Comparison of ENCODE assay signal across 26 mouse cellular contexts in the genomic region with DNA sequence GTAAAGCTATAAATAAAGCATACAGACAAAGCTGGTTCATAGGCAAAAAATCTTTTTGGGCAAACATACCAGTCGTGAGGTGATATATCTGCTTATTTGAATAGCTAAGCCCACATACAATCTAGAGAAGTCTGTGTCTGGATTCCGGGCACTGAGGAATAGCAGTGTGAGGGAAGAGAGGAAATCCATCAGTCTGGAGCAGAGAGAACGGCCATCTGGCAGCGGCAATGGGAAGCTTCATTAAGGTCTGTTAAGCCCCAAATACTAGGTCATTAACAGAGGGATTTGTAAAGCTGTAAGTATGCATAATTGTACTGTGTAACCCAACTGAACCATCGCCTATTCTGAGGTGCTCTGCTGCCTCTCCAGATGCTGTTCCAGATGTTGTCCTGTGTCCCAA.
DNase-seq lines count a peak whose midpoint lies in the region; ATAC-seq and TF ChIP-seq lines count a peak whose summit lies in the region.
"Had no signal": no experiment of that assay in that cellular context is flagged by ENCODE, and none has a peak within 500 bp of the region (broad histone marks: within the 10 kb centered on the region; RNA-seq: fewer than 3 reads in every experiment).

No protein-coding gene starts in this region.

- H3K4me2 ChIP-seq in hindbrain, embryonic 15.5 days = no peak overlapping the region
- H3K4me2 ChIP-seq: embryonic facial prominence, embryonic 13.5 days; forebrain, embryonic 15.5 days; heart, embryonic 11.5 days; intestine, embryonic 15.5 days; limb, embryonic 12.5 days; liver, embryonic 11.5 days; midbrain, embryonic 13.5 days; stomach, embryonic 15.5 days had no signal

- no peak for TF ChIP-seq CTCF in heart, adult 2 months (IDR thresholded peaks at IDR 0.05)

- no peak overlapping the region for H3K9ac ChIP-seq in hindbrain, embryonic 15.5 days
- H3K9ac ChIP-seq in heart, adult 2 months (ENCODE audit: low read depth, low read length) = no peak overlapping the region
- H3K9ac ChIP-seq: embryonic facial prominence, embryonic 13.5 days; forebrain, embryonic 15.5 days; intestine, embryonic 15.5 days; limb, embryonic 12.5 days; liver, postnatal 0 days; midbrain, embryonic 13.5 days; stomach, embryonic 15.5 days had no signal

- ATAC-seq in hindbrain, embryonic 15.5 days (ENCODE audit: low FRiP score, low read depth) = no peak
- ATAC-seq: forebrain, embryonic 15.5 days; intestine, embryonic 15.5 days; liver, postnatal 0 days; lung, postnatal 0 days; midbrain, embryonic 13.5 days; Patski had no signal

- TF ChIP-seq POLR2A in heart, adult 2 months (IDR thresholded peaks at IDR 0.05; ENCODE audit: insufficient read depth, low read depth, low read length) = no peak

- H3K27ac ChIP-seq in hindbrain, embryonic 15.5 days (replicated peaks) = 0 out of 2 replicates have a peak overlapping the region, but pooled peaks have one; percentile 27
- H3K27ac ChIP-seq in hindbrain, embryonic 10.5 days = no peak overlapping the region
- no peak overlapping the region for H3K27ac ChIP-seq in heart, adult 2 months
- H3K27ac ChIP-seq: embryonic facial prominence, embryonic 13.5 days; forebrain, embryonic 15.5 days; intestine, embryonic 15.5 days; limb, embryonic 12.5 days; midbrain, embryonic 13.5 days; stomach, embryonic 15.5 days had no signal

- no peaks in the 10 kb centered on the region for H3K27me3 ChIP-seq in hindbrain, embryonic 15.5 days
- no peaks in the 10 kb centered on the region for H3K27me3 ChIP-seq in hindbrain, embryonic 10.5 days (ENCODE audit: insufficient read depth, poor library complexity, severe bottlenecking)
- no peaks in the 10 kb centered on the region for H3K27me3 ChIP-seq in heart, adult 2 months (ENCODE audit: control insufficient read depth, insufficient read depth, low read length)
- H3K27me3 ChIP-seq: CH12.LX; embryonic facial prominence, embryonic 13.5 days; forebrain, embryonic 15.5 days; intestine, embryonic 15.5 days; limb, embryonic 12.5 days; midbrain, embryonic 13.5 days; stomach, embryonic 15.5 days had no signal

- H3K4me1 ChIP-seq in hindbrain, embryonic 15.5 days (replicated peaks) = peaks cover 12% of the 10 kb centered on the region
- no peaks in the 10 kb centered on the region for H3K4me1 ChIP-seq in hindbrain, embryonic 10.5 days (replicated peaks)
- no peaks in the 10 kb centered on the region for H3K4me1 ChIP-seq in heart, adult 2 months (ENCODE audit: control insufficient read depth, insufficient read depth, low read length)
- H3K4me1 ChIP-seq: intestine, embryonic 15.5 days; midbrain, embryonic 13.5 days; stomach, embryonic 15.5 days had no signal

- intact Hi-C loops in heart, adult 2 months (cut with DNase I) = no loop called here

- H3K9me3 ChIP-seq in hindbrain, embryonic 15.5 days = no peaks in the 10 kb centered on the region
- no peaks in the 10 kb centered on the region for H3K9me3 ChIP-seq in hindbrain, embryonic 10.5 days
- H3K9me3 ChIP-seq: embryonic facial prominence, embryonic 13.5 days; forebrain, embryonic 15.5 days; intestine, embryonic 15.5 days; midbrain, embryonic 13.5 days; stomach, embryonic 15.5 days had no signal

- DNase-seq in hindbrain, embryonic 10.5 days (ENCODE audit: low spot score) = no peak
- DNase-seq in cerebellum, adult 11-12 months = peak; percentile 39
- DNase-seq in cerebellum, adult 9-11 months = peak; percentile 52
- DNase-seq in retina, postnatal 1 day = peak; percentile 75
- no peak for DNase-seq in heart, adult 2 months
- no peak for DNase-seq in right cerebral cortex, postnatal 4 days
- DNase-seq: B cell, adult 2 months; kidney, adult 9 months; kidney, postnatal 36 days; layer of hippocampus, postnatal 36 days; liver, postnatal 0 days; thymus, postnatal 4 days had no signal

- H3K79me2 ChIP-seq in heart, adult 2 months (replicated peaks; ENCODE audit: control insufficient read depth, insufficient read depth, low read length) = no peaks in the 10 kb centered on the region

- 62% methylated on average over 5 of the region's 5 CpGs for WGBS in hindbrain, embryonic 15.5 days
- WGBS in hindbrain, embryonic 10.5 days = 88% methylated on average over 5 of the region's 5 CpGs
- WGBS in heart, adult 2 months = 75% methylated on average over 5 of the region's 5 CpGs

- no peak for TF ChIP-seq EP300 in heart, adult 2 months (IDR thresholded peaks at IDR 0.05; ENCODE audit: insufficient read depth, low read depth, low read length)

- no peak overlapping the region for H3K4me3 ChIP-seq in hindbrain, embryonic 15.5 days
- H3K4me3 ChIP-seq in hindbrain, embryonic 10.5 days = no peak overlapping the region
- no peak overlapping the region for H3K4me3 ChIP-seq in heart, adult 2 months
- H3K4me3 ChIP-seq: embryonic facial prominence, embryonic 13.5 days; erythroblast, embryonic 14.5 days; forebrain, embryonic 15.5 days; intestine, embryonic 15.5 days; limb, embryonic 12.5 days; midbrain, embryonic 13.5 days; stomach, embryonic 15.5 days had no signal

- H3K36me3 ChIP-seq in hindbrain, embryonic 15.5 days = no peaks in the 10 kb centered on the region
- H3K36me3 ChIP-seq in hindbrain, embryonic 10.5 days = no peaks in the 10 kb centered on the region
- H3K36me3 ChIP-seq in heart, adult 2 months (ENCODE audit: control insufficient read depth, insufficient read depth, low read length) = no peaks in the 10 kb centered on the region
- H3K36me3 ChIP-seq: embryonic facial prominence, embryonic 13.5 days; forebrain, embryonic 15.5 days; G1E; intestine, embryonic 15.5 days; limb, embryonic 12.5 days; midbrain, embryonic 13.5 days; stomach, embryonic 15.5 days had no signal

Comparison
In these comparisons a context has a peak if more than half of its experiments do, and no peak if none do; other contexts are left out.
1. DNase-seq: peak in cerebellum, adult 11-12 months (single experiment), cerebellum, adult 9-11 months (single experiment) and retina, postnatal 1 day (single experiment); none in hindbrain, embryonic 10.5 days (single experiment), heart, adult 2 months (0 of 2) and right cerebral cortex, postnatal 4 days (single experiment).